Mouse (Mus musculus): ENCODE measurements around the gene Tulp2. TPM values are rescaled to one million over a fixed set of nuclear protein-coding genes. Genes with fewer than 3 reads are reported as not detected.

Tulp2 gene
- polyA plus RNA-seq, 1 experiment from 2014 or later = 0.87 TPM

DNA sequence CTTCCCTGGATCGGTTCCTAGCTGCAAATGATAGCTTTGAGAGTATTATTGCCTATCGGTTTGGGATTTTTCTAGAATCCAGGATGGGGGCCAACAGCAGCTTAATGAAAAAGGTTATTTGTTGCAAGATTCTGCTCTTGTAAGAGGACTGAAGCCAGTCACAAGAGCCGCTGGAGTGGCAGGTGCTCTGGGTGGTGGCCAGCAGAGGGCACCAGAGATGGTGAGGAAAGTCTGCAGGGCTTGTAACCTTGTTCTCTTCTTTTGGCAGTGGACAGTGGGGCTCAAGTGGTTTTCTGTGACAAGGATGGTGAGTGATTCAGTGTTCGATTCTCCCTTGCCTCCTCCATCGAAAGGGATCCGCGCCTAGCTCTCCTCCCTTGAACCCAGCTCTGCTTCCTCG, 74.1 kb downstream of the Tulp2 start:
- no peaks in the 10 kb centered on the region for H3K36me3 ChIP-seq
- H3K4me1 ChIP-seq (replicated peaks) = peaks cover 13% of the 10 kb centered on the region; the same call in 1 of the 2 replicates
- H3K9me3 ChIP-seq (replicated peaks) = no peaks in the 10 kb centered on the region
- H3K4me3 ChIP-seq = no peak overlapping the region
- 0 out of 2 replicates have a peak, but pooled peaks cover 3% of the 10 kb centered on the region for H3K27me3 ChIP-seq (replicated peaks)
- H3K4me2 ChIP-seq = no peak overlapping the region
- WGBS = 19% methylated on average over 8 of the region's 8 CpGs
- no peak overlapping the region for H3K27ac ChIP-seq (ENCODE audit: poor library complexity, severe bottlenecking)
- ATAC-seq (ENCODE audit: insufficient number of reproducible peaks, low FRiP score) = no peak
- no peak overlapping the region for H3K9ac ChIP-seq

- 43% methylated on average over 5 of the region's 6 CpGs for WGBS
- Histone ChIP-seq H3K9ac (peak overlapping the region; percentile 43; the same call in 1 of the 2 replicates), H3K4me3 (no peak overlapping the region), H3K27ac (ENCODE audit: poor library complexity, severe bottlenecking) (no peak overlapping the region), H3K27me3 (replicated peaks) (0 out of 2 replicates have a peak, but pooled peaks cover 3% of the 10 kb centered on the region), H3K9me3 (replicated peaks) (no peaks in the 10 kb centered on the region), H3K4me2 (no peak overlapping the region), H3K36me3 (no peaks in the 10 kb centered on the region), H3K4me1 (replicated peaks) (peaks cover 12% of the 10 kb centered on the region)
- no peak for ATAC-seq (ENCODE audit: insufficient number of reproducible peaks, low FRiP score)
Observed at GRCm38 (mm10) chr7:45558907-45559306, 77.2 kb downstream of the Tulp2 start.

- no peaks in the 10 kb centered on the region for H3K36me3 ChIP-seq
- H3K27me3 ChIP-seq (replicated peaks) = no peaks in the 10 kb centered on the region
- H3K9me3 ChIP-seq (replicated peaks) = no peaks in the 10 kb centered on the region
- no peak overlapping the region for H3K9ac ChIP-seq
- no peak overlapping the region for H3K4me2 ChIP-seq
- H3K4me1 ChIP-seq (replicated peaks) = peaks cover 12% of the 10 kb centered on the region
- no peak overlapping the region for H3K4me3 ChIP-seq
- no peak for ATAC-seq (ENCODE audit: insufficient number of reproducible peaks, low FRiP score)
- WGBS = 73% methylated on average over 7 of the region's 7 CpGs
- H3K27ac ChIP-seq (ENCODE audit: poor library complexity, severe bottlenecking) = no peak overlapping the region
Observed at GRCm38 (mm10) chr7:45560241-45560640, 78.6 kb downstream of the Tulp2 start.

DNA sequence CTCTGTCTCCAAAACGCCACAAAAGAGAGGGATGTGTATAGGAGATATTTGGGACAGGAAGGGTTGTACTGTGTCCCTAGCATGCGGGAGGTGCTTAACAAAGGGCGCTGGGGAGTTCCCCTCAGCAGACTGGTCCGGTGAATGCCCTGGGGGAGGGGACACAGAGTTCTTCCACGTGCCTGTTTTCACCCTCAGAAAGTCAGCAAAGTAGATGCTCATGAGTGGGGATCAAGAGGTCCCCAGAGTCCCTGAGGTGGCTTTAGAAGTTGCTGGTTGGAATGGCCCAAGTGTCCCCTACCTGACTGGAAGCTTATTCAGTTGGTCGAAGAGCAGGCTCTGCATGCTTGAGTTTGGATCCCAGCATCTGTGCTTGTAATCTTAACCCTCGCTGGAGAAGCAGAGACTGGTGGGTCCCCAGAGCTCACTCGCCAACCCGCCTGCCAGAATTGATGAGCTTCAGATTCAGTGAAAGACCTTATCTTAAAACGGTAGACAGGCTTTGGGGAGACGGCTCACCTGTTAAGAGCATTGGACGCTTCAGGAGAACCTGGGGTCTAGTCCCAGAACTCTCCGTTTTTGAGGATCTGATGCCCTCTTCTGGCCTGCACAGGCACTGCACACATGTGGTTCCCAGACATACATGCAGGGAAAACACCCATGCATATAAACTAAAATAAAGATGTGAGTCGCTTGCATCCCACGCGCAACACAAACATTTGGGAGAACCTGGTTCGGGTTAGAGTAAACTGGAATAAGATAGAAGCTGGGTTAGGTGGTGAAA, 79.4 kb downstream of the Tulp2 start:
- H3K27ac ChIP-seq (ENCODE audit: poor library complexity, severe bottlenecking) = no peak overlapping the region
- H3K27me3 ChIP-seq (replicated peaks) = no peaks in the 10 kb centered on the region
- no peaks in the 10 kb centered on the region for H3K36me3 ChIP-seq
- peaks cover 10% of the 10 kb centered on the region for H3K4me1 ChIP-seq (replicated peaks)
- H3K9me3 ChIP-seq (replicated peaks) = no peaks in the 10 kb centered on the region
- 23% methylated on average over 17 of the region's 17 CpGs for WGBS
- H3K4me3 ChIP-seq = no peak overlapping the region
- peak overlapping the region; percentile 43 for H3K4me2 ChIP-seq
- H3K9ac ChIP-seq = no peak overlapping the region
- ATAC-seq (ENCODE audit: insufficient number of reproducible peaks, low FRiP score) = no peak

GRCm38 (mm10) chr7:45561624-45562520, 80.2 kb downstream of the Tulp2 start:
- Histone ChIP-seq H3K4me1 (replicated peaks) (peaks cover 9% of the 10 kb centered on the region), H3K27me3 (replicated peaks) (no peaks in the 10 kb centered on the region), H3K4me2 (peak overlapping the region; percentile 43), H3K36me3 (no peaks in the 10 kb centered on the region), H3K27ac (ENCODE audit: poor library complexity, severe bottlenecking) (no peak overlapping the region), H3K9ac (peak overlapping the region; percentile 43; the same call in 1 of the 2 replicates), H3K9me3 (replicated peaks) (no peaks in the 10 kb centered on the region), H3K4me3 (no peak overlapping the region)
- peak; percentile 20; the same call in 1 of the 2 replicates for ATAC-seq (ENCODE audit: insufficient number of reproducible peaks, low FRiP score)
- WGBS = 48% methylated on average over 12 of the region's 12 CpGs

DNA sequence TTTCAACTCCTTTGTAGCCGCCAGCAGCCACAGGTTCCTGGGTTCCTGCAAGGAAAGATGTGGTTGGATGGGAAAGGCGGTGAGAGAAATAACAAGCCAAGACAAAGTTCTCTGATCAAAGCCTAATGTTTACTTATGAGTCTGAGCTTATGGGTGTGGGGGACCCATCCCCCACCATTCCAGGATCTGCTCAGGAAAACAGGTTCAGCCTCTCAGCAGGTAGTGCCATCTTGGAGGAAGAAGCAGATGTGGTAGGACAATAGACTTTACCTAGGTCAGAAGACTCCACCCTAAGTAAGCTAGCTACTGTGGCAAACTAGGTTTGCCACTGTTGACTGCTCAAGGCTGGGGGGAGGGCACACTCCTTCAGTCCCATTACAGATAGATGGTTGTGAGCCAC, 83.1 kb downstream of the Tulp2 start:
- Histone ChIP-seq H3K9me3 (replicated peaks) (no peaks in the 10 kb centered on the region), H3K27ac (ENCODE audit: poor library complexity, severe bottlenecking) (no peak overlapping the region), H3K9ac (no peak overlapping the region), H3K4me1 (replicated peaks) (peaks cover 26% of the 10 kb centered on the region), H3K36me3 (no peaks in the 10 kb centered on the region), H3K4me2 (no peak overlapping the region), H3K27me3 (replicated peaks) (no peaks in the 10 kb centered on the region), H3K4me3 (no peak overlapping the region)
- 66% methylated on average over 2 of the region's 2 CpGs for WGBS
- no peak for ATAC-seq (ENCODE audit: insufficient number of reproducible peaks, low FRiP score)

GRCm38 (mm10) chr7:45565446-45565845, 83.8 kb downstream of the Tulp2 start:
- no peak overlapping the region for H3K4me2 ChIP-seq

DNA sequence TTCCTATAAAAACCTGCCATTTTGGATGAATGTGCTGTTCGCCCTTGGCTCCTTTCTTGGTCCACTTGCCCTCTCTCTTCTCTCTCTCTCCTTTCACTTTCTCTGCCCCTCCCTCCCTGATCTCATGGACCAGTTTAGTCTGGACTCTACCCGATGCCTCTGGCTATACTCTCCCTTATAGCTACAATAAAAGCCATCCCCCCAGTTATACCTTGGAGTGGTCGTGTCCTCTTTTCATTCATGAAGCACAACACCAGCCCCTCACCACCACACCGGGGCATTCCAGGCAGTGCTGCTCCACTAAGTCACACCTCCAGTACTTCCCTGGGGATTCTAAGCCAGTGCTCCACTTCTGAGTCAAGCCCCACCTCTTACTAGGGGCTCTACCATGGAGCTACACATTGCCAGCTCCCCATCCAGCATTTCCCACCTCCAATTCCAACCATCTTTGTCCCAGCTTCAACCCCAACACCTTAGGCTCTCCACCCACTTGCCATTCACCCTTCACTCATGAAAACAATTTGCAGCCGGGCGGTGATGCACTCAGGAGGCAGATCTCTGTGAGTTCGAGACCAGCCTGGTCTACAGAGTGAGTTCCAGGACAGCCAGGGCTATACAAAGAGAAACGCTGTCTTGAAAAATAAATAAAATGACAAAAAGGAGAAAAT, 85.6 kb downstream of the Tulp2 start:
- Histone ChIP-seq H3K4me3 (peak overlapping the region; percentile 56; the same call in 1 of the 2 replicates), H3K4me1 (replicated peaks) (peaks cover 34% of the 10 kb centered on the region), H3K36me3 (no peaks in the 10 kb centered on the region), H3K9ac (no peak overlapping the region), H3K27me3 (replicated peaks) (no peaks in the 10 kb centered on the region), H3K4me2 (peak overlapping the region; percentile 86), H3K27ac (ENCODE audit: poor library complexity, severe bottlenecking) (peak overlapping the region; percentile 82), H3K9me3 (replicated peaks) (no peaks in the 10 kb centered on the region)
- 61% methylated on average over 8 of the region's 8 CpGs for WGBS
- ATAC-seq (ENCODE audit: insufficient number of reproducible peaks, low FRiP score) = no peak

More at GRCm38 (mm10) chr7:45565446-45565845, 83.8 kb downstream of the Tulp2 start:
- Histone ChIP-seq H3K4me1 (replicated peaks) (peaks cover 26% of the 10 kb centered on the region), H3K9ac (no peak overlapping the region), H3K36me3 (no peaks in the 10 kb centered on the region), H3K9me3 (replicated peaks) (no peaks in the 10 kb centered on the region), H3K27ac (ENCODE audit: poor library complexity, severe bottlenecking) (no peak overlapping the region), H3K4me3 (no peak overlapping the region), H3K27me3 (replicated peaks) (no peaks in the 10 kb centered on the region)
- 90% methylated on average over 9 of the region's 9 CpGs for WGBS
- no peak for ATAC-seq (ENCODE audit: insufficient number of reproducible peaks, low FRiP score)

- H3K36me3 ChIP-seq = no peaks in the 10 kb centered on the region
- peak; percentile 95 for ATAC-seq (ENCODE audit: insufficient number of reproducible peaks, low FRiP score)
- H3K9ac ChIP-seq = peak overlapping the region; percentile 65
- peak overlapping the region; percentile 56 for H3K4me3 ChIP-seq
- no peaks in the 10 kb centered on the region for H3K9me3 ChIP-seq (replicated peaks)
- peaks cover 33% of the 10 kb centered on the region for H3K4me1 ChIP-seq (replicated peaks)
- peak overlapping the region; percentile 82 for H3K27ac ChIP-seq (ENCODE audit: poor library complexity, severe bottlenecking)
- under 1% methylated on average over 24 of the region's 24 CpGs for WGBS
- peak overlapping the region; percentile 86 for H3K4me2 ChIP-seq
- H3K27me3 ChIP-seq (replicated peaks) = no peaks in the 10 kb centered on the region
Observed at GRCm38 (mm10) chr7:45567780-45568516, 86.3 kb downstream of the Tulp2 start.

Measured in heart, embryonic 12.5 days (tissue).